Mouse (Mus musculus): ENCODE data around the gene Cops9.

GRCm38 (mm10) chr1:92614516-92614915 is 27.3 kb downstream of the Cops9 start:
- TF ChIP-seq CTCF (IDR thresholded peaks at IDR 0.05; ENCODE audit: low read depth): peak; percentile 75
- no peak for TF ChIP-seq EP300 (optimal IDR thresholded peaks at IDR 0.05)

Measured in stomach, postnatal 0 days (tissue).